Mouse (Mus musculus): Measurements from ENCODE around the gene Hcn2. TPM values are rescaled to one million over a fixed set of nuclear protein-coding genes. Genes with fewer than 3 reads are reported as not detected.
A peak's percentile ranks its signal among the peaks of the same experiment; 100 is the strongest.

The Hcn2 gene
- total RNA-seq, 2 experiments from 2014 or later = 47.4 to 53.8 TPM

DNA sequence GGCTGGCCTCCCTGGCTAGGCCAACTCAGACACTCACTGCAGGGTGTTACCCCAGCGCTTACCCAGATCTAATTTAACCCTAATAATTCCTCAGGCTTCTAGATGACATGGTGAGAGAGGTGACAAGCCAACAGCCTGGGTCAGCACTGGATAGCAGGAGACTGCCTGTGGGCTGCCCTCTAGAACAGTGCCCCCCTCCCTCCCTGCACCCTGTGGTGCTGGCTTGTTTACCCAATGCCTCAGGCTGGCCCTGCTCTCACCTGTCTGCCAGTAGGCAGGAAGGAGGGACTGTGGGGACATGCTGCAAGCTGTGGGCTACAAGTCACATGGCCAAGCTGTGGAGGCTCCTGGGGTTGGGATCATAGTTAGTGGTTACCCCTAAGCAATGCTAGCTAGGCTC is 9.3 kb upstream of the Hcn2 start:
- DNase-seq = no peak
- intact Hi-C loops (cut with DNase I) = no loop called here

DNA sequence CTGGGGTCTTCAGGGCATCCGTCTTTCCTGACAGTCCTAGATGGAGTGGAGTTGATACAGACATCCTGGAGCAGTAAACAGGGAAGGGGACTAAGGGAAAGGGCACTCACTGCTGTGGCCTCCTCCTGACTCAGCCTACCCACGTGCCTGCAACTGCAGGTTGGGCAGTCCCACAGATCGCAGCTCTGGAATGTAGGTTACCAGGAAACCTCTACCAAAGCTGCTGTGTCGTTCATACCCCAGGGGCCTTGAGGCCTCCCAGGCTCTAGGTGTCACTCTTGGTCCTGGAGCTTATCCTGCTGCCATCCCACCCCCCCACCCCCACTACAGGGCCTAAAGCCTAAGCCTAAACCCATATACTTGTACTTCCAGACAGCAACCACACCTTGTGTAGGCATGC is 8.7 kb upstream of the Hcn2 start:
- intact Hi-C loops (cut with DNase I) = no loop called here
- DNase-seq = no peak

DNA sequence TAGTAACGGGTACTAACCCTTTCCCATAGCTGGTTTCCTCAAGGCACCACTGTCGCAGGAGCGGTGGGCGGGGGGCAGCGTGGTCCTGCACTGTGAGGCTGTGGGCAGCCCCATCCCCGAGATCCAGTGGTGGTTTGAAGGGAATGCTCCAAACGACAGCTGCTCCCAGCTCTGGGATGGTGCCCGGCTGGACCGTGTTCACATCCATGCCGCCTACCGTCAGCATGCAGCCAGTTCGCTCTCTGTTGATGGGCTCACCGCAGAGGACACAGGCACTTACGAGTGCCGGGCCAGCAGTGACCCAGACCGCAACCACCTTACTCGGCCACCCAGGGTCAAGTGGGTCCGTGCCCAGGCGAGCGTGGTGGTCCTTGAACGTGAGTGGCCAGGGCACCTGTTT is 7.8 kb upstream of the Hcn2 start:
- intact Hi-C loops (cut with DNase I) = no loop called here

DNA sequence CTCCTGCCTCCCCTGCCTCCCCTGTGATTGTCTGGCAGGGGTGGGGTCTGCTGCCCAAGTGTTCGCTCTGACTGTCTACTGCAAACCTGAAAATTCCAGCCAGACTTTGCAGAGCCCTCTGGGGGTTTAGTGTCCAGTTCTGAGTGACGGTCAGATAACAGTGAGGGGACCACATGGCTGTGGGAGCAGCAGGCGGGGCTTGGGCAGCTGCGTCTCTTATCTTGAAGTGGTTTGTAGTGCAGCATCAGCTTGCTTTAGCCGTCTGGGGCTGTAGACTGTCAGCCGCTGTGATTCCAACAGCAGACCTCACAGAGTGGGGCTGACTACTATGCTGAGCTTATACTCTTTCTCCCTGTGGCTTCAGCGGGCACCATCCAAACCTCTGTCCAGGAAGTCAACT is 7.1 kb upstream of the Hcn2 start:
- DNase-seq = no peak
- intact Hi-C loops (cut with DNase I) = no loop called here

More for the DNA sequence above, 7.8 kb upstream of the Hcn2 start:
- DNase-seq = no peak

DNA sequence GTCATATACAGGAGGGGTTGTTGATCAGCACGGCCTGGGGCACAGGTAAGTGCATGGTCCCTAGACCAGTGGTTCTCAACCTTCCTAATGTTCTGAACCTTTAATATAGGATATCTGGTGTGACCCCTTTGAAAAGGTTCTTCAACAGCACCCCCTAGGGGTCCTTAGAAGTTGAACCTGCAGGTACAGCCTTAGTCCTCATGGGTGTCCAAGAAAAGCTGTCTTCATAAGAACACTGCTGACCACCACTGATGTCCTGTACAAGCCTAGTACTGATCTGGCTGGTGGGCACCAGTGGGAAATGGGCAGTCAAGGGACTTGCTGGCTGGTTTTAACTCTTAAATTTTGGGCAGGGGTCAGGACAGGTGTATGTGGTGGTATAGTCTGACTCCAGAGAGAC is 4.4 kb upstream of the Hcn2 start:
- intact Hi-C loops (cut with DNase I) = no loop called here
- no peak for DNase-seq

DNA sequence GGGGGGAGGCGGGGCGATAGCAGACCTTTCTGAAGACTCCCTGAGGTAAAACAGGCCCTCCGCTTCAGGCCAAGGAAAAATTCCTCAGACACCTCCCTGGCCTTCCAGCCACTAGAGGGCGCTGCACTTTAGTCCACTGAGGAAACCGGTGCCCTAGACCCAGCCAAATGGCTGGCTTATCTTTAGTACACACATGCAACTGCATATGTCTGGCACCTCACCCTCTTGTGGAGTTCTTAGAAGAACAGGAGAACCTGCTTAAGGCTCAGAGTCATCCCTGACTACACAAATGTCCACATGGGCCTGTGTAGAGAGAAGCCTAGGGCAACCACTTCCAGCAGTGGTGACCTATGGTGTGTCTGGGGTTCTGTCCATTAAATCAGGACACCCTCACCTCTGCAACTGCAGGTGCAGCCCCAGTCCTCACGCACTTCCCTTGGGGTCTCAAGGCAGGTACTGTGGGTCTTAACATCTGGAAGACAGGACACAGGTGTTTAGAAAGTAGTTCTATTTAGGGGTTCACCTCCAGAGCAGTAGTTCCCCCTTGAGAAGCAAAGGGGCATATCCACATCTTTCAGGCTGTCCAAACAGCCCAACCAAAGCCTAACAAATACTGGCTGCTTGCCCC is 3.8 kb upstream of the Hcn2 start:
- intact Hi-C loops (cut with DNase I) = no loop called here

DNA sequence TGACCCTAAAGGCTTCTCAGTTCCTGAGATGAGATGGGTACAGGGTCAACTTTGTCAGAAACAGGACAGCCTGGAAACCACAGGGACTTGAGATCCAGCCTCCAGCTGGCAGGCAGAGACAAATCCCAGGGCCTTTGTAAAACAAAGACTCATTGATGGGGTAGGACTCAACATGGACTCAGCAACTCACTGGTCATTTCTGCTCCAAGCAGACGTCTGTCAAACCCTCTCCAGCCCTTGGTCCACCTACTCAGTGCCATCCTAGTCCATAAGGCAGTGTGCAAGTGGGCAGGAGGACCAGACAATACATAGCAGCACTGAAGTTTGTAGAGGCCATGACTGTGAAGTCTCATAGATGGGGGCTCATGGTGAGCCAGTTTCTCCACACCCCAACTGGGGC is 3.3 kb upstream of the Hcn2 start:
- intact Hi-C loops (cut with DNase I) = no loop called here
- no peak for DNase-seq

More for the DNA sequence above, 3.8 kb upstream of the Hcn2 start:
- DNase-seq = peak; percentile 87

DNA sequence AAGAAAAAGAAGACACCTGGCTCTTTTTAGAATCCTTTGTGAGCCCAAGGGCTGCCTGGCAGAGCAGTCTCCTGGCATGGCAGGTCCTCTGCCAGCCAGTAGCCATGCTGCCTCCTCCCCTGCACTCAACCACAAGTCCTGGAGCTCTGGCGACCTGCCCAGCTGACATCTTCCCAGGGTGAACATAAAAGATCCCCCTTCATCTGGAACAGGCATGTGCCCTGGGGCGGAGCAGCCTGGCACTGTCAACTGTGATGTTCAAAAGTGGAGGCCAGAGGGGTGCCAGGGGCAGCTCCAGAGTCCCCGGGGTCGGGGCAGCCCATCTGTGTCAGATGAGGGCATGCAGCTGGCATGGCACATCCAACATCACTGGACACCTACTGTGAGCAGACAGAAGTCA is 1.4 kb upstream of the Hcn2 start:
- DNase-seq = peak; percentile 87
- intact Hi-C loops (cut with DNase I) = no loop called here

DNA sequence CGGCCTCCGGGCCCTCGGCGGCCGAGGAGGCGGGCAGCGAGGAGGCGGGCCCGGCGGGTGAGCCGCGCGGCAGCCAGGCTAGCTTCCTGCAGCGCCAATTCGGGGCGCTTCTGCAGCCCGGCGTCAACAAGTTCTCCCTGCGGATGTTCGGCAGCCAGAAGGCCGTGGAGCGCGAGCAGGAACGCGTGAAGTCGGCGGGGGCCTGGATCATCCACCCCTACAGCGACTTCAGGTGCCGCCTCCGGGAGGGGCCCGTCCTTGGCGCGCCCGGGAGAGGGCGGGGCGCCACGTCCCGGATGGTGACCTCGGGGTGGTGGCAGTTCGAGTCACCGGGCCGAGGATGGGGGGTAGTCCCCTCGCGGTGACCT is 538 bp downstream of the Hcn2 start:
- no peak for DNase-seq
- intact Hi-C loops (cut with DNase I) = no loop called here

DNA sequence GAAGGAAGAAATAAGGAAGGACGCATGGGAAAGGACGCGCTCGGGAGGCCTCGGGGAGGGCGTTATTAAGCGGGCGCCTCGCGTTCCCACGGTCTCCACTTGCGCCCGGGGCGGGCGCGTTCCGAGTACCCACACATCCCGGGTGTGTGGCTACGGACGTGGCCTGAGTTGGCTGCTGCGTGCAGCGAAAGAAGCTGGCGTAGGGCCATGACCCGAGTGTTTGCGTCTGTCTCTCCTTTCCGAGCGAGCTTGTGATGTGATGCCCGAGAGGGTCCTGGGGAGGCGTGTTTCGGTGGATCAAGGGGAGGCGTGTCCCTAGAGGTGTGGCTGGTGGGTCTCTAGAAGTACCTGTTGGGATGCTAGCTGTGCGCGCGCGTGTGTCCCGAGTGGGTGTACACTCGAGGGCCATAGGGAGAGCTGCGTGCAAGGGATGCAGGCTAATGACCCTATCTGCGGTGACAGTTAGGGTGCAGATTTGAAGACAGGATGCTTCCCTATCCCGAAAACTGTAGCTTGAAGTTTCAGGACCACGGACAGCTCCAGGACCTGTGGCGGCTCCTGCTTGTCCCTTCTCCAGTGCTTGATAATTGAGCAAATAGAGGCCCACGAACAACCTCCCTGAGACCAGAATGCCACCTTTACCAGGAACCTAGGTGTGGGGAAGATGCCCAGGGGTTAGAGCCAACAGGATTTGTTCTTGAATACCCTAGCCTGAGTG is 1.4 kb downstream of the Hcn2 start:
- DNase-seq = peak; percentile 55
- intact Hi-C loops (cut with DNase I) = loop anchor here (2.0 kb wide), 1 partner anchor 13 kb away; the partner anchor contains the start of gene Bsg

DNA sequence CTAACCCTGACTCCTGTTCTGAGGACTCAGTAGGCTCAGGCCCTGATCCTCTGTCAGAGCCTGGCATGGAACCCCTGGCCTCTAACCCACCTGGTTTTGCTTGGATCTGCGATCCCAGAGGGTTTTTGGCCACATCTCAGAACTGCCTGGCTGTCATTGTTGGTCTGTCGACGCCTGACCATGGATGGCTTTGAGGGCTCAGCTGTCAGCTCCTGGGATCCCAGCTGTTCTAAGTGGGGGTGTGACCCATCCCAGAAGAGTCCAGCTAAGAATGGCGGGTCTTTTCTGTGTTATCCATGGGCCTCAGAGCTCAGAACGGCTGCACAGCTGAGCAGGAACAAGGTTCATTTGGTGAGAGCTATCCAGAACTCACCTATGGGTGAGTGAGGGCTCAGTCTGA is 4.7 kb downstream of the Hcn2 start:
- no peak for DNase-seq
- intact Hi-C loops (cut with DNase I) = no loop called here

DNA sequence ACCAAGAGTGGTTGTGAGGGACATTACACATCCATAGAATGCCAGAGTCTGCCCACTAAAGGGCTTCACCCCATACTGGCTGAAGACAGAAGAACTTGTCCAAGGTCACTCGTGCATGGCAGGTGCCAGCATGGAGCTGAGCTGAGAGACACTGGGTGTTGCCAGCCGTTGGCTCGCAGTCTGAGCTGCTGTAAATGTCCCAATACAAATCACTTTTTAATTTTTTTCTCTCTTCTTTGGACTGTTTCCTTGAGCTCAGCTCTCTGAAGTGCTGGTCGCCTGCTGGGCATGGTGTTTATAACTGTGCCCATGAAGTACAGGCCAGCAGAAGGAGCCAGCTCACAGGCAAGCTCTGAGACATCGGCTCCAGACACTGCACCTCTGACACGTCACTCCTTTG is 6.6 kb downstream of the Hcn2 start:
- peak; percentile 67 for DNase-seq
- intact Hi-C loops (cut with DNase I) = no loop called here

DNA sequence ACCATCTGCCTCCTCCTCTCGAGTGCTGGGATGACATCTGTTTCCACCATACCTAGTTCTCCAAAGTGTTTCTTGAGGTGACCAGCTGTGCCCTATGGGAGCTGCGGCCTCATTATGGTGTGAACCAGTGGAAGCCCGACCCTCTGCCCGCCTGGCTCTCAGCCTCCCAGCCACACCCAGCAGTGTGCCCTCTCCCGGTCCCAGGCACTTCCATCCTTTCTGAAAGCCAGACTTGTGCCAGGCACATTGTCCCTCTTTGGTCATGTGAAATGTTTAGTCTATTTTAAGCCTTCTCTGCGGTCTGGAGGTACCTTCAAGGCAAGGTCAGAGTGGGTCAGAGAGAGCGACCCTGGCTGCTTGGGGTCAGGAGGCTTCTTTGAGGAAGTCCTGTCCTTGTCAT is 7.3 kb downstream of the Hcn2 start:
- DNase-seq = no peak
- intact Hi-C loops (cut with DNase I) = no loop called here

DNA sequence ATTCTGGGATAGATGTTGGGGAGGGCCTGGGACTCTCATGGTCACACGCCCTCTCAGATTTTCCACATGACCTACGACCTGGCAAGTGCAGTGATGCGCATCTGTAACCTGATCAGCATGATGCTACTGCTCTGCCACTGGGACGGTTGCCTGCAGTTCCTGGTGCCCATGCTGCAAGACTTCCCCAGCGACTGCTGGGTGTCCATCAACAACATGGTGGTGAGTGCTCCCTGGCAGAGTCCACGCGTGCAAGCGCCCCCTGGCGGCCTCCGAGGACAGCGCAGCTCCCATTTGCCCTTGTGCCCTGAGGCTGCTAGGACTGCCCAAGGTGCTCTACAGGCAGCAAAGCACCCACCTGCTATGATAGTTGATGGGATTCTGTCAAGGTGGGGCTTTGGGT is 9.7 kb downstream of the Hcn2 start:
- intact Hi-C loops (cut with DNase I) = no loop called here
- no peak for DNase-seq

DNA sequence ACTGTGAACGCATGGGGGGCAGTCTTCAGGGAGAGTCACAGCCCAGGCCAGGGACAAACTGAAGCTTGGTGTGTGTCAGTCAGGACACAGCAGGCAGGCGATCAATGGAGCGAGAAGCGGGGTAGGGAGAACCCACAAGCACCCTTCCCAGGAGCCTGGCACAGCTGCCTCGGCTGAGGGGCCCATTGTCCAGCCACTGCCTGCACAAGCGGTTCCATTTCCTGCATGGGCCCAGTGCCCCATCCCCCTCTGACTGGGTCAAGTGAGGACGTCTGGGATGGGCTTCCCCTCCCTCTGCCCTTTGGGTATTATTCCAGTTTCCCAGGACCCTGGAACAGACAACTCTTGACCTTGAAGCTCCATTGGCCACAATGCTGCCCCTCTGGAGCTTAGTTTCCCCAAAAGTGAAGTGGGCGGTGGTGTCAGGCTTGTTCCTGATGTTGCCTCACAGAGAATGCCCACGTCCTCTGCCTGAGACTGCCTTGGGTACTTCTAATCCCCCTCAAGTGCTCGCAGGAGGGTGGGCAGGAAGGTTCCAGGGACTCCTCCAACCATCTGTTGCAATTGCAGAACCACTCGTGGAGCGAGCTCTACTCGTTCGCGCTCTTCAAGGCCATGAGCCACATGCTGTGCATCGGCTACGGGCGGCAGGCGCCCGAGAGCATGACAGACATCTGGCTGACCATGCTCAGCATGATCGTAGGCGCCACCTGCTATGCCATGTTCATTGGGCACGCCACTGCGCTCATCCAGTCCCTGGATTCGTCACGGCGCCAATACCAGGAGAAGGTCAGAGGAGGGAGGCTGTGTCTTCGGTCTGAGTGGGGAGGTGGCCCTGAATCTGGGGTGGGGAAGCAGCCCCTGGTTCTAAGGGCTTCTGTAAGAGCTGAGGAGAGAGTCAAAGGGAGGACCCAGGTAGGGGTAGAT is 12.2 kb downstream of the Hcn2 start:
- intact Hi-C loops (cut with DNase I) = no loop called here
- no peak for DNase-seq

DNA sequence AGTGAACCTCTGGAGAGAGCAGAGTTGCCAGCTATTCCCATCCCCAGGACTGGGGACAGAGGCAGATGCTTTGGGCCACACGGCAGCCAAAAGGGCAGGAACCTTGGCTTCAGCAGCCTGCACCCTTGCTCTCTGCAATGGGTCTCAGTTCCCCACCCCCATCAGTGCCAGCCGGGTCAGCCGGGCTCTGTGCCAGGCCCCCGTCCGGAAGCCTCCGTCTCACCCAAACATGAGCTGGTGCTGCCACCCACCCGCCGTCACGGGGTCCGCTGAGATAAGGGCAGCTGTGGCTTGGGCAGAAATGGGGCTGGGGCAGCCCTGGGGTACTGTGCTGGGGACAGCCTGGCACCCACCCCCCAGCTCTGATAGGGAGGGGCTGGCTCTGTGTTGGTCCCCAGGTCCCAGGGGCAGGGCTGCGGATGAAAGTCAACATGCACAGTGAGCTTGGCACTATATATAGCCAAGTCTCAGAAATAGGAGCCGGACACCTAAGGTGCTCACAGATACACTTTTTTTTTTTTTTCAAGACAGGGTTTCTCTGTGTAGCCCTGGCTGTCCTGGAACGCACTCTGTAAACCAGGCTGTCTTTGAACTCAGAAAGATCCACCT is 13.0 kb downstream of the Hcn2 start:
- DNase-seq = peak; percentile 63
- intact Hi-C loops (cut with DNase I) = no loop called here

DNA sequence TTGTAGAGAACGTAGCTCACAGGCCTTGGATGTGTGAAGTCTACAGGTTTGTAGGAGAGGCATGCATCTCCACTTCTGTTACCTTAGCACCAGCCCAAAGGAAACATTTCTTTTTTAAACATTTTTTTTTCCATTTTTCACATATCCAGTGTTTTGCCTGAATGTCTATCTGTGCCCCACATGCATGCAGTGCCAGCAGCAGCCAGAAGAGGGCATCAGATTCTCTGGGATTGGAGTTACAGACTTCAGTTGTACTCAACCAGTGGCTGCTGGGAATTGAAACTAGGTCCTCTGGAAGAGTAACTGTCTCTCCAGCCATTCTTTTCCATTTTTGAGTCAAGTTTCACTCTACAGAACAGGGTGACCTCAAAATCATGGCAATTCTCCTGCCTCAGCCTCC is 16.1 kb downstream of the Hcn2 start:
- intact Hi-C loops (cut with DNase I) = loop anchor here (10.0 kb wide), 1 partner anchor 1822 kb away; the partner anchor contains the start of gene Aes
- no peak for DNase-seq

DNA sequence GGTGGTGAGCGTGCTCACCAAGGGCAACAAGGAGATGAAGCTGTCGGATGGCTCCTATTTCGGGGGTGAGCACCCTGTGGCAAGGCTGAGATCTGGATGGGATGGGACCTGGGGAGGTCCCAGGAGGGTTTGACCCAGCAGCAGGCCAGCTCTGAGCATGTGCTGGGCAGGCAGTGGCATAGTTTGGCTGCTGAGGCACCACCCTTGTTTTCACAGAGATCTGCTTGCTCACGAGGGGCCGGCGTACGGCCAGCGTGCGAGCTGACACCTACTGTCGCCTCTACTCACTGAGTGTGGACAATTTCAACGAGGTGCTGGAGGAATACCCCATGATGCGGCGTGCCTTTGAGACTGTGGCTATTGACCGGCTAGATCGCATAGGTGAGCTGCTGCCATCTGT is 17.4 kb downstream of the Hcn2 start:
- no peak for DNase-seq
- intact Hi-C loops (cut with DNase I) = loop anchor here (10.0 kb wide), 1 partner anchor 1821 kb away; the partner anchor contains the start of gene Aes

DNA sequence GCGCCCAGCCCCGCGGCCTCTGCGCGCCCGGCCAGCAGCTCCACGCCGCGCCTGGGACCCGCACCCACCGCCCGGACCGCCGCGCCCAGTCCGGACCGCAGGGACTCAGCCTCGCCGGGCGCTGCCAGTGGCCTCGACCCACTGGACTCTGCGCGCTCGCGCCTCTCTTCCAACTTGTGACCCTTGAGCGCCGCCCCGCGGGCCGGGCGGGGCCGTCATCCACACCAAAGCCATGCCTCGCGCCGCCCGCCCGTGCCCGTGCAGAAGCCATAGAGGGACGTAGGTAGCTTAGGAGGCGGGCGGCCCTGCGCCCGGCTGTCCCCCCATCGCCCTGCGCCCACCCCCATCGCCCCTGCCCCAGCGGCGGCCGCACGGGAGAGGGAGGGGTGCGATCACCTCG is 18.9 kb downstream of the Hcn2 start:
- intact Hi-C loops (cut with DNase I) = loop anchor here (10.0 kb wide), 1 partner anchor 1819 kb away; the partner anchor contains the start of gene Aes
- DNase-seq = no peak

DNA sequence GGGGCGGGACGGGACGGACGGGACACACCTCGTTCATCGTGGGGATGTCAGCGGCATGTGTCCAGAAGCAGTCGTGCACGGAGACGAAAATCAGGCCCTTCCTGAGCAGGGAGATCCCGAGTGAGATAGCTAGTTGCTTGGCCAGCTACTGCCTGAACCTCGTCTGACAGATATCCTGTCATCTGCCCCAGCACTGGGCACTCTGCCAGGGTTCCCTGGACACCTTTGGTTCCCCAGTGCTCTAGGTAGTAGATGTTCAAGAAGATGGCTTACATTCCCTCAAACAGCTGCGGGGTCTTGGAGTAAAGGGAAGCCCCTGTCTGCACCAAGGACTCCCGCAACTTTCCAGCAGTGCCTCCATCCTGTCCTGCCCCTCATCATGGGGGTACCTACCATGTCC is 20.3 kb downstream of the Hcn2 start:
- intact Hi-C loops (cut with DNase I) = loop anchor here (10.0 kb wide), 1 partner anchor 1818 kb away; the partner anchor contains the start of gene Aes
- DNase-seq = no peak

DNA sequence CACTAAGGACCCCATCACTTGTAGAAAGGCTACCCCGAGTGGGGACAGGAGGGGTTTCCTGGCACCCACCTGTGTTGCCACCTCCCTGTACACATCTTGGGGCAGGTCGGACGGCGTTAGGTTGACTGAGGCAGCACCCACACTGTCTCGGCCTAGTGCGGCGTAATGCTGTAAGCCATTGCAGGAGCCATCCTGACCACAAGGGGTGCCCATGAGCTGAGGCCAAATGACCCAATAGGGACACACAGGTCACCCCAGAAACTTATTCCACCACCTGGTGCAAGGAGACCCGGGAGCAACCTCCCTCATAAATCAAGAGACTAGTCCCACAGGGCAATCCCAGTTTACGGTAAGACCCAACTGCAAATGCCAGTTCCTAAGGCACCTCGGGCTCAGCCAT is 21.8 kb downstream of the Hcn2 start:
- intact Hi-C loops (cut with DNase I) = loop anchor here (10.0 kb wide), 1 partner anchor 1817 kb away; the partner anchor contains the start of gene Aes
- DNase-seq = no peak

Data from left cerebral cortex, postnatal 4 days (tissue).